Mouse (Mus musculus): ENCODE results near the gene Ubtd2. TPM values are rescaled to one million over a fixed set of nuclear protein-coding genes. Genes with fewer than 3 reads are reported as not detected.
"Not testable (repeated sequence)": the region's sequence is repeated elsewhere in the genome, so short reads cannot be mapped to it uniquely, and the experiment has no call there.

The Ubtd2 gene
- polyA plus RNA-seq, 1 experiment from 2014 or later, result 48.7 TPM

DNA sequence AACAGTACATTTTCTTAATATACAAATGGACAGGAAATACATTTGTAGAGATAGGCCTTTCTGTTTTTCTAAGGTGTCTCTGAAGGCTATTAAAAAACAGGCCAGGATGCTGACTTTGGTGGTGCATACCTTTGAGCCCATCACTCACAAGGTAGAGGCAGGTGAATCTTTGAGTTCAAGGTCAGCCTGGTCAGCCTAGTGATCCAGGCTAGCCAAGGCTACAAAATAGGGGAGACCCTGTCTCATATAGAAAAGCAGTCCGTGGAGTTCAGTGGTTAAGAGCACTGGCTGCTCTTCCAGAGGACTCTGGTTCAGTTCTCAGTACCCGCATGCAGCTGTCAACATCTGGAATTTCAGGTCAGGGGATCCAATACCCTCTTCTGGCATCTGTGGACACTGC is 48.5 kb downstream of the Ubtd2 start:
- WGBS, result 93% methylated on average over 2 of the region's 2 CpGs
- Histone ChIP-seq H3K9ac (no peak overlapping the region), H3K4me3 (no peak overlapping the region), H3K36me3 (replicated peaks) (peaks cover 2% of the 10 kb centered on the region; the same call in 1 of the 2 replicates), H3K4me2 (no peak overlapping the region), H3K27me3 (replicated peaks) (no peaks in the 10 kb centered on the region), H3K4me1 (peaks cover 6% of the 10 kb centered on the region; the same call in 1 of the 2 replicates), H3K27ac (no peak overlapping the region), H3K9me3 (no peaks in the 10 kb centered on the region)
- no peak for ATAC-seq (replicated peaks)

GRCm38 (mm10) chr11:32505091-32505739 is 50.0 kb downstream of the Ubtd2 start:
- no peaks in the 10 kb centered on the region; the same call in 1 of the 2 replicates for H3K36me3 ChIP-seq (replicated peaks)
- H3K4me2 ChIP-seq, result no peak overlapping the region
- H3K27me3 ChIP-seq (replicated peaks), result no peaks in the 10 kb centered on the region
- H3K9me3 ChIP-seq, result no peaks in the 10 kb centered on the region
- H3K27ac ChIP-seq, result no peak overlapping the region
- no peak overlapping the region for H3K4me3 ChIP-seq
- no peak for ATAC-seq (replicated peaks)
- 86% methylated on average over 7 of the region's 7 CpGs for WGBS
- H3K9ac ChIP-seq, result no peak overlapping the region
- H3K4me1 ChIP-seq, result no peaks in the 10 kb centered on the region

GRCm38 (mm10) chr11:32510930-32511329 is 55.8 kb downstream of the Ubtd2 start:
- Histone ChIP-seq H3K9me3 (no peaks in the 10 kb centered on the region), H3K27me3 (replicated peaks) (no peaks in the 10 kb centered on the region), H3K4me2 (no peak overlapping the region), H3K36me3 (replicated peaks) (peaks cover 2% of the 10 kb centered on the region; the same call in 1 of the 2 replicates), H3K4me1 (no peaks in the 10 kb centered on the region), H3K27ac (no peak overlapping the region), H3K4me3 (no peak overlapping the region), H3K9ac (no peak overlapping the region)
- WGBS, result 86% methylated on average over 1 of the region's 1 CpGs
- no peak for ATAC-seq (replicated peaks)

DNA sequence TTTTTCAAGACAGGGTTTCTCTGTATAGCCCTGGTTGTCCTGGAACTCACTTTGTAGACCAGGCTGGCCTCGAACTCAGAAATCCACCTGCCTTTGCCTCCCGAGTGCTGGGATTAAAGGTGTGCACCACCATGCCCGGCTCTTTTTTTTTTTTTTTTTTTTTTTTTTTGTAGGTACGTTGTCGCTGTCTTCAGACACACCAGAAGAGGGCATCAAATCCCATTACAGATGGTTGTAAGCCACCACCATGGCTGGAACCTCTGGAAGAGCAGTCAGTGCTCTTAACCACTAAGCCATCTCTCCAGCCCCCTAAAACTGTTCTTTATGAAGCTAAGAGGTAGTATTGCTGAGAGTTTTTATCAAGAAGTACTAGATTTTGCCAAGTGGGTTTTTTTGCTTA is 59.7 kb downstream of the Ubtd2 start:
- not testable (repeated sequence) for H3K9me3 ChIP-seq; ATAC-seq (replicated peaks); H3K4me3 ChIP-seq; H3K27me3 ChIP-seq (replicated peaks); H3K27ac ChIP-seq; H3K9ac ChIP-seq; H3K4me2 ChIP-seq; H3K4me1 ChIP-seq
- peaks cover 11% of the 10 kb centered on the region; the same call in 1 of the 2 replicates for H3K36me3 ChIP-seq (replicated peaks)
- WGBS, result 96% methylated on average over 5 of the region's 5 CpGs

- WGBS, result 87% methylated on average over 12 of the region's 12 CpGs
- Histone ChIP-seq H3K27me3 (replicated peaks) (no peaks in the 10 kb centered on the region), H3K36me3 (replicated peaks) (peaks cover 11% of the 10 kb centered on the region; the same call in 1 of the 2 replicates), H3K4me3 (no peak overlapping the region), H3K4me1 (no peaks in the 10 kb centered on the region), H3K9ac (no peak overlapping the region), H3K27ac (no peak overlapping the region), H3K4me2 (no peak overlapping the region), H3K9me3 (no peaks in the 10 kb centered on the region)
- no peak for ATAC-seq (replicated peaks)
Observed at GRCm38 (mm10) chr11:32516091-32516490, 60.9 kb downstream of the Ubtd2 start.

- H3K27ac ChIP-seq, result no peak overlapping the region
- no peaks in the 10 kb centered on the region for H3K4me1 ChIP-seq
- no peaks in the 10 kb centered on the region for H3K9me3 ChIP-seq
- no peaks in the 10 kb centered on the region for H3K27me3 ChIP-seq (replicated peaks)
- no peak overlapping the region for H3K4me2 ChIP-seq
- no peak overlapping the region for H3K4me3 ChIP-seq
- H3K36me3 ChIP-seq (replicated peaks), result peaks cover 11% of the 10 kb centered on the region; the same call in 1 of the 2 replicates
- WGBS, result 89% methylated on average over 8 of the region's 8 CpGs
- H3K9ac ChIP-seq, result no peak overlapping the region
- ATAC-seq (replicated peaks), result no peak
Observed at GRCm38 (mm10) chr11:32516916-32517712, 61.9 kb downstream of the Ubtd2 start.

DNA sequence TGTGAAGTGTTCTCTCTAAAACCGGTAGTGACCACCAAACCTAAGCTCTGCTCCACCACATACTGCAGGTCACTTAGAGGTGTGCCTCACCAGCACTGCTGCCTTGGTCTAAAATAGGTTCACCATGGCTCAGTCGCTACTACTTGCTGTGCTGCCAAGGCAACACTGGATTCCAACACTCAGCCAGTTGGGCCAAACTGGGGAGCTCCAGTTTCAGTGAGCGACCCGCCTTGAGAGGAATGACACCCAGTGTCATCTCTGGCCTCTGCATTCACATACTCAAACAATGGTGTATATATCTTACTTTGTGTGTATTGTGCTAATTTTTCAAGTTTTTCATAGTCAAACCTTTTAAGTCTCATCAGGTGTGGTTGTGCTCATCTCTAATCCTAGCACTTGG is 63.6 kb downstream of the Ubtd2 start:
- no peaks in the 10 kb centered on the region for H3K9me3 ChIP-seq
- H3K9ac ChIP-seq, result no peak overlapping the region
- H3K4me1 ChIP-seq, result no peaks in the 10 kb centered on the region
- no peaks in the 10 kb centered on the region for H3K27me3 ChIP-seq (replicated peaks)
- no peak overlapping the region for H3K4me2 ChIP-seq
- H3K36me3 ChIP-seq (replicated peaks), result peaks cover 11% of the 10 kb centered on the region; the same call in 1 of the 2 replicates
- H3K27ac ChIP-seq, result no peak overlapping the region
- ATAC-seq (replicated peaks), result no peak
- no peak overlapping the region for H3K4me3 ChIP-seq
- 88% methylated on average over 4 of the region's 4 CpGs for WGBS

DNA sequence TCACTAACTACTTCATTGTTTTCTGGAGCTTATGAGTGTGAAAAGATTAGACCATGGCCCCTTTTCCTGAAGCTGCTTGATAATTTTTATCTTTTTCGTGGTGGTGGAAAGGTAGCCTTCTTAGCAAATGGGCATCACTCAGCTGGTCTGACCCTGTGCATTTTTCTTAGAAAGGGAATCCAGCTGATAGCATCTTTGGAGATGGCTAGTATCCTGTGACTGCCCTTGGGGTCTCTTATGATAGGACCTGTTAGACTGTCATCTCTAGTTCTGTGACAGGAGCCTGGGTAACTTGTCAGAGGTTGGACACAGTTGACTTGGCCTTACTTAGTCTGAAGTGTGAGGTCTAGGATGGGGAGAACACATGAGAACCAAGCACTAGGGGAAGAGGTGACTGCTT is 64.2 kb downstream of the Ubtd2 start:
- 91% methylated on average over 1 of the region's 1 CpGs for WGBS
- ATAC-seq (replicated peaks), result no peak

DNA sequence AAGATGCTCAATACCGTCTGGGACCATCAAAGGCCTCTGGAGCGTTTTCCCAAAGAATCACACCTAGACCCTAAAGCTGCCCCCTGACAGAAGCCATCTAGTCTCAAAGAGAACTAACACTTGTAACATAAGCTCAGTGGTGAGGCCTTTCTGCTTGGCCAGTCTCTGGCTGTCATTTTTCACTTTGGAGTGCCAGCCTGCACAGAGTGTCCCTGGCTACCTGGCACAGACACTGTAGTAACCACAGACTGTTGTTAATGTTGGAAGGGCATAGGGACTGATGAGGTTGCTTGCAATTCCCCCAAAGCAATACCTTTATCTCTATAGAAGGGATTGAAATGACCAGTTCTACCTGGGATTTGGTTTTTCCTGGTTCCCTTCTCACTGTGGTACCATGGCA is 66.1 kb downstream of the Ubtd2 start:
- no peak overlapping the region for H3K4me2 ChIP-seq
- no peak for ATAC-seq (replicated peaks)
- H3K9ac ChIP-seq, result no peak overlapping the region
- no peak overlapping the region for H3K4me3 ChIP-seq
- no peaks in the 10 kb centered on the region for H3K27me3 ChIP-seq (replicated peaks)
- WGBS, result 93% methylated on average over 2 of the region's 2 CpGs
- no peaks in the 10 kb centered on the region for H3K4me1 ChIP-seq
- H3K36me3 ChIP-seq (replicated peaks), result peaks cover 6% of the 10 kb centered on the region; the same call in 1 of the 2 replicates
- H3K27ac ChIP-seq, result no peak overlapping the region
- H3K9me3 ChIP-seq, result no peaks in the 10 kb centered on the region

More for the DNA sequence above, 64.2 kb downstream of the Ubtd2 start:
- no peaks in the 10 kb centered on the region for H3K4me1 ChIP-seq
- H3K9me3 ChIP-seq, result no peaks in the 10 kb centered on the region
- no peak overlapping the region for H3K4me3 ChIP-seq
- H3K27me3 ChIP-seq (replicated peaks), result no peaks in the 10 kb centered on the region
- no peak overlapping the region for H3K4me2 ChIP-seq
- H3K27ac ChIP-seq, result no peak overlapping the region
- peaks cover 11% of the 10 kb centered on the region; the same call in 1 of the 2 replicates for H3K36me3 ChIP-seq (replicated peaks)
- H3K9ac ChIP-seq, result no peak overlapping the region

GRCm38 (mm10) chr11:32524122-32524920 is 69.2 kb downstream of the Ubtd2 start:
- no peaks in the 10 kb centered on the region for H3K27me3 ChIP-seq (replicated peaks)
- no peak overlapping the region for H3K27ac ChIP-seq
- H3K9ac ChIP-seq, result no peak overlapping the region
- no peak overlapping the region for H3K4me2 ChIP-seq
- no peak overlapping the region for H3K4me3 ChIP-seq
- WGBS, result 84% methylated on average over 11 of the region's 11 CpGs
- H3K4me1 ChIP-seq, result no peaks in the 10 kb centered on the region
- H3K9me3 ChIP-seq, result no peaks in the 10 kb centered on the region
- no peaks in the 10 kb centered on the region for H3K36me3 ChIP-seq (replicated peaks)
- ATAC-seq (replicated peaks), result no peak

GRCm38 (mm10) chr11:32527006-32527405 is 71.8 kb downstream of the Ubtd2 start:
- no peak for ATAC-seq (replicated peaks)
- Histone ChIP-seq H3K27ac (no peak overlapping the region), H3K4me1 (peaks cover 2% of the 10 kb centered on the region; the same call in 1 of the 2 replicates), H3K4me2 (no peak overlapping the region), H3K4me3 (no peak overlapping the region), H3K36me3 (replicated peaks) (no peaks in the 10 kb centered on the region), H3K9me3 (no peaks in the 10 kb centered on the region), H3K27me3 (replicated peaks) (peaks cover 9% of the 10 kb centered on the region; the same call in 1 of the 2 replicates), H3K9ac (no peak overlapping the region)
- WGBS, result 80% methylated on average over 4 of the region's 4 CpGs

- Histone ChIP-seq H3K9me3 (no peaks in the 10 kb centered on the region), H3K9ac (no peak overlapping the region), H3K4me2 (no peak overlapping the region), H3K4me1 (peaks cover 17% of the 10 kb centered on the region), H3K27ac (no peak overlapping the region), H3K27me3 (replicated peaks) (peaks cover 18% of the 10 kb centered on the region; the same call in 1 of the 2 replicates), H3K36me3 (replicated peaks) (no peaks in the 10 kb centered on the region), H3K4me3 (no peak overlapping the region)
- no peak for ATAC-seq (replicated peaks)
- 92% methylated on average over 1 of the region's 1 CpGs for WGBS
Observed at GRCm38 (mm10) chr11:32530151-32530550, 75.0 kb downstream of the Ubtd2 start.
